Mouse (Mus musculus) kidney, adult 2 months (tissue): Measurements from ENCODE around the gene Agpat2. TPM values are rescaled to one million over a fixed set of nuclear protein-coding genes. Genes with fewer than 3 reads are reported as not detected.

Experiments
- DNase-seq: peaks from one replicate; pipeline ENCODE4 v3.0.0; 2021
- H3K27ac ChIP-seq: fragments of 200-500 bp; 2 replicates; pipeline ENCODE4 v1.5.1; 2012; ENCODE audit warnings: low read depth, low read length, control low read depth, inconsistent platforms; ENCODE audit not compliant: insufficient read depth
- H3K27me3 ChIP-seq: fragments of 200-500 bp; replicated peaks from 2 replicates; pipeline ENCODE4 v1.6.1; 2012; ENCODE audit warnings: mild to moderate bottlenecking, moderate library complexity, low read length, inconsistent platforms; ENCODE audit not compliant: control insufficient read depth, insufficient read depth
- H3K36me3 ChIP-seq: fragments of 200-500 bp; 2 replicates; pipeline ENCODE4 v1.6.1; 2012; ENCODE audit warnings: mild to moderate bottlenecking, moderate library complexity, low read length, inconsistent platforms; ENCODE audit not compliant: control insufficient read depth, insufficient read depth
- H3K4me1 ChIP-seq: fragments of 200-500 bp; 2 replicates; pipeline ENCODE4 v1.6.1; 2011; ENCODE audit warnings: low read length; ENCODE audit not compliant: control insufficient read depth, insufficient read depth
- H3K4me3 ChIP-seq: fragments of 200-500 bp; 2 replicates; pipeline ENCODE4 v1.5.1; 2011; ENCODE audit warnings: mild to moderate bottlenecking, low read depth, low read length, control low read depth; ENCODE audit not compliant: insufficient read depth
- CTCF ChIP-seq: fragments of 200-500 bp; conservative IDR thresholded peaks from 2 replicates; pipeline ENCODE4 v1.5.1; 2011; ENCODE audit warnings: low read depth, mild to moderate bottlenecking, control low read depth, low read length, moderate library complexity, mixed read lengths; ENCODE audit not compliant: insufficient read depth, insufficient read length
- POLR2A ChIP-seq: fragments of 200-500 bp; IDR thresholded peaks from one replicate; pipeline ENCODE4 v1.6.1; 2011; ENCODE audit warnings: low read depth, low read length, control low read depth
- WGBS: fragments of 180-500 bp; shearing (Covaris S2); methylation state at CpG from one replicate; pipeline ENCODE4 v1.1.7; 2018; 5-methylcytosine and 5-hydroxymethylcytosine counted together
- polyA plus RNA-seq: library from polyadenylated mRNA; depleted of rRNA; stranded (reverse); fragments of >200 nt; gene quantifications from 2 replicates; pipeline ENCODE4 v1.2.3, GENCODE M21; 2012

Agpat2 gene
- polyA plus RNA-seq, 1 experiment, result 165 TPM

DNA sequence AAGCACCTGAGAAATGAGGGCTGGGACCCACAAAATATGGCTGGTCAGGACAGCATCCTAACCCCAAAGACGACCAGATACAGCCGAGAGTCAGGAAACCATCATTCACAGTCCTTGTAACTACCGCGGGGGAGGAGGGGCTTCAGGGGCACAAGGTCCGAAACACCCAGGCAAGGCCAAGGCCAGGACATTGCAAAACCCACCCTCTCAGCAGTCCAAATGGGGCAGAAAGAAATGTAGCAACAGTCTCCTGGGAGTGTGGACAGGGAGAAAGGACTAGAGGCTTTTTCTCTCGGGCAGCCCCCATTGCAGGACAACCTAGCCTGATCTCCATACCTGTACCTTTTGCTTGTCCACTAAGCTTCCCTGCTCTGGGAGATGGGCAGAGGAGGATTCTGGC is 1.1 kb downstream of the Agpat2 start:
- H3K27ac ChIP-seq, result peak overlapping the region; percentile 79
- TF ChIP-seq POLR2A (no peak), CTCF (no peak)
- H3K27me3 ChIP-seq, result no peaks in the 10 kb centered on the region
- H3K4me1 ChIP-seq, result peaks cover 15% of the 10 kb centered on the region
- WGBS, result 11% methylated on average over 6 of the region's 6 CpGs
- no peak for DNase-seq
- H3K4me3 ChIP-seq, result peak overlapping the region; percentile 92
- no peaks in the 10 kb centered on the region for H3K36me3 ChIP-seq

DNA sequence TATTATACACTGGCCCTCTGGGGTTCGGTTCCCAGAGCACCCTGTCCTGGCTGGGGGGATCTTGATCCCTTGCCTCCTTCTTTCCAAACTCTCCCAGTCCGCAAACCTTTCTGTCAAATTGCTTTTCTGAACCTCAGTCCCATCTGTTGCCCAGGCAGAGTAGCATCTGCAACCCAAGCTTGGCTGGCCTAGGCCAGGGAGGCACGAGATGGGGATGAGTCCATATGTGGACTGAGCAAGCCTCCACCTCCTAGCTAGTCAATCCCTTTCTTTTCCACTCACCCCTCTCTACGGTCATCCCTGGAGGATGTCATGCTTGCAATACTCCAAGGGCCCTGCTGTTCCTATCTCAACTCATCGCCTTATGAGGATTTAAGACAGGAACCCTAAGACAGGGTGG is 1.6 kb downstream of the Agpat2 start:
- H3K4me1 ChIP-seq, result peaks cover 15% of the 10 kb centered on the region
- DNase-seq, result no peak
- H3K27ac ChIP-seq, result no peak overlapping the region
- WGBS, result 88% methylated on average over 5 of the region's 5 CpGs
- TF ChIP-seq CTCF (no peak), POLR2A (no peak)
- no peak overlapping the region for H3K4me3 ChIP-seq
- no peaks in the 10 kb centered on the region for H3K36me3 ChIP-seq
- no peaks in the 10 kb centered on the region for H3K27me3 ChIP-seq

DNA sequence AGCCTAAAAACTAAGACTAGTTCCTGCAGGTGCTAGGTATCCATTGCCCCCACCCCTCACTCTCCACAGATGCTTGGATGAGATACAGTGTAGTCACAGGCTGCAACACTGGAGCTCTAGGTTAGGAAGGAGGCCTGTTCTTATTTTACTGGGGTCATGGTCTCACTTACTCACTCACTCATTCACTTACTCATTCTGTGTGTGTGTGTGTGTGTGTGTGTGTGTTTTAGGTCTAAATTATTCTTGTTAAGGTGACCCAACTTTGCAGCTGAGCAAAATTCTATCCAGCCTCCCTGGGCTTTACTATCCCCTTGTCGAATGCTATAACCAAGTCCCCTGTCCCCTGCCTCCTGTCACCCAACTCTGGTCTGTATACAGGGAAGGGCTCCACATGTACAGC is 2.6 kb downstream of the Agpat2 start:
- WGBS, result 93% methylated on average over 1 of the region's 1 CpGs
- Histone ChIP-seq H3K36me3 (no peaks in the 10 kb centered on the region), H3K4me3 (no peak overlapping the region), H3K27ac (no peak overlapping the region), H3K27me3 (no peaks in the 10 kb centered on the region), H3K4me1 (peaks cover 15% of the 10 kb centered on the region)
- TF ChIP-seq POLR2A (no peak), CTCF (no peak)
- no peak for DNase-seq

DNA sequence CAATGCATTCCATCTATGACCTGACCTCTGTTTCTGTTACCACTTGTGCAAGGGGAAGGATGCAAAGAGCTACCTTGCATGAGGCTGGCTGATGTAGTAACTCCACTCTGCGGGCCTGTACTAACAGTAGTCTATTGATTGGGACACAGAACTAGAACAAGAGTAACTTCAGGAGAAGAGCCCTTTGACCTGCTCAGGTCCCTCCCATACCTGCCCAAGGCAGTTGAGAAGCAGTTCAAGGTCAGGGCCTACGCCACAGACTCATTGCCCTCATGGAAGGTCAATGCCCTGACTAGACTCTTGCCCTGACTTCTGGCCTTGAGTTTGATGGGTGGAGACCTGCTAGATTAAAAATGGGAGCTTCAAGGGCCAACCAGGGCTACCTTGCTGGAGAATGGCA is 3.6 kb downstream of the Agpat2 start:
- Histone ChIP-seq H3K4me3 (no peak overlapping the region), H3K36me3 (no peaks in the 10 kb centered on the region), H3K4me1 (peaks cover 17% of the 10 kb centered on the region), H3K27me3 (no peaks in the 10 kb centered on the region), H3K27ac (no peak overlapping the region)
- peak; percentile 50 for DNase-seq
- no peak for TF ChIP-seq POLR2A
- no peak for TF ChIP-seq CTCF
- WGBS, result 75% methylated on average over 2 of the region's 2 CpGs

DNA sequence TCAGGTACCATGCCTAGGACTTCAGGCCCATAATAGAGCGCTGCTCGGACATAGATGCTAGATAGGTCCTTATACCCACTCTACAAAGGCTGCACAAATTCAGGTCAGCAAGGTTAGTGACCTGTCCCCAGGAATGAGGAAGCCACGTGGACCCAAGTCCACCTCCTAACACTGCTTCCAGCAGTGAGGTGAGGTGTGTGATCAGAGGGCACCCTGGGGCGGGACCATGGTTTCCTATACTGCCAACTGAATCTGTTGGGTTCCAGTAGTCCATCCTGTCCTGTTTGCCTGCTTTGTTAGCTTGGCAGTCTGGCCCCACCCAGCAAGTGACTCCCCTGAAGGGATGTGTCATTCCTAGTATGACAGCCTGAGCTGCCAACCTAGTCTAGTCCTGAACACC is 4.3 kb downstream of the Agpat2 start:
- peaks cover 23% of the 10 kb centered on the region for H3K4me1 ChIP-seq
- no peak for TF ChIP-seq POLR2A
- TF ChIP-seq CTCF, result no peak
- WGBS, result 70% methylated on average over 4 of the region's 4 CpGs
- H3K36me3 ChIP-seq, result no peaks in the 10 kb centered on the region
- DNase-seq, result peak; percentile 73
- H3K4me3 ChIP-seq, result no peak overlapping the region
- no peaks in the 10 kb centered on the region for H3K27me3 ChIP-seq
- H3K27ac ChIP-seq, result no peak overlapping the region

DNA sequence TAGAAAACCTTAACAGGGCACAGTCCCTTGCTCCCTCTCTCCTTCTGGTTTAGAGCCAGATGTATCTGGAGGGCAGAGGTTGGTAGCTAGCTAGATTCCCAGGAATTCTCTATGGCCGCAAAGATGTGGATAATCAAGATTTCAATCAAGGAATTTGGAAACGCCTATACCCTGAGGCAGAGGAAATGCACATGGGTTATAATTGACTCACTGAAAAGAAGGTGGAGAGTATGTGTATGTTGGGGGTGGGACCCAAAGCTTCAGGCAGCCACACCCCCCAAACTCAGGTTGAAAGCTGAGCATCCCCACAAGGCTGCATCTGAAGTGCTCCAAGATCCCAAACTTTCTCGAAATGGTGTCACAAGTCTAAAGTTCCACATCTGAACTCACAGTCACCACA is 5.8 kb downstream of the Agpat2 start:
- Histone ChIP-seq H3K4me3 (no peak overlapping the region), H3K27ac (no peak overlapping the region), H3K27me3 (no peaks in the 10 kb centered on the region), H3K4me1 (peaks cover 28% of the 10 kb centered on the region), H3K36me3 (no peaks in the 10 kb centered on the region)
- TF ChIP-seq POLR2A (no peak), CTCF (no peak)
- 60% methylated on average over 3 of the region's 3 CpGs for WGBS
- DNase-seq, result no peak

DNA sequence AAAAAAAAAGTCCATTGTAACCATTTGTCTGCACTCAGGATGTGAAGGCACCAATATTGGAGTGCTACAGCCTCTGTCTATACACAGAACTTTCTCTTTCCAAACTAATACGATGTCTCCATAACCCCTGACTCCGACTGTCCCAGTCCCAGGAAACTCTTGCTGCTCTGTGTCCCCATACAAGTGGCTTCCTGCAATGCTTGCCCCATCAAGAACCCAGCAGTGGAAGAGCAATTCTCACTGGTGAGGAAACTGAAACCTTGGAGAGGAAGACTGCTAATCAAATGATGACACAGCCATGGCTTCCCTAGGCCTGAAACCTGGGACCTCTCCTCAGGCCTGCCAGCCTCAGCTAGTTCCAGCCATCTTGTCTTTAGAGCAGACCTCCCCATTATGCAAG is 6.4 kb downstream of the Agpat2 start:
- WGBS, result 78% methylated on average over 2 of the region's 2 CpGs
- Histone ChIP-seq H3K27me3 (no peaks in the 10 kb centered on the region), H3K27ac (no peak overlapping the region), H3K4me1 (peaks cover 28% of the 10 kb centered on the region), H3K4me3 (no peak overlapping the region), H3K36me3 (no peaks in the 10 kb centered on the region; the same call in 1 of the 2 replicates)
- no peak for TF ChIP-seq CTCF
- TF ChIP-seq POLR2A, result no peak
- DNase-seq, result no peak

DNA sequence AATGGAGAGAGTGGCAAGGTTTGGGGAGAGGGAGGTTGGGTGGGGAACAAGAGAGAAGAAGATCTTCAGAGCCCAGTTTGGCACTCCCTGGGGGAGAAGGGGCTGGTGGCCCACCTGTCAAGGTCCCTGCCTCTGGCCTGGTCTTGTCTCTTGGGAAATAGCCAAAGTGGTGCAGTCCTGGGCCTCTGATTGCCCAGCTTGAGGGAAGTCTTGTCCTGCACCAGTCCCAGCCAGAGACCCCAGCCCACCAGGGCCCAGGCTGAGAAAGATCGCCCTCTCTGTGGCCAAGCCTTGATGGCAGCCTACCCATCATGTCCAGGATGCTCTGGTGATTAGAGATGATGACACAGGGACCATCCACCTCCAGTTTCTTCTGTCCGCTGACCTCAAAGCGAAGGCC is 7.3 kb downstream of the Agpat2 start:
- TF ChIP-seq POLR2A (no peak), CTCF (no peak)
- no peak overlapping the region for H3K27ac ChIP-seq
- no peaks in the 10 kb centered on the region for H3K27me3 ChIP-seq
- 91% methylated on average over 3 of the region's 3 CpGs for WGBS
- peaks cover 28% of the 10 kb centered on the region for H3K4me1 ChIP-seq
- no peak for DNase-seq
- no peak overlapping the region for H3K4me3 ChIP-seq
- H3K36me3 ChIP-seq, result no peaks in the 10 kb centered on the region; the same call in 1 of the 2 replicates
